Mouse (Mus musculus): ENCODE data around the gene Opcml. TPM values are rescaled to one million over a fixed set of nuclear protein-coding genes. Genes with fewer than 3 reads are reported as not detected.

Gene Opcml
- polyA plus RNA-seq, 1 experiment: 88.3 TPM

- TF ChIP-seq CTCF (IDR thresholded peaks at IDR 0.05; ENCODE audit: extremely low read depth, insufficient read depth, low read length) (no peak), POLR2A (IDR thresholded peaks at IDR 0.05; ENCODE audit: extremely low read depth, insufficient read depth, low read length) (no peak)
- no peak overlapping the region for H3K4me3 ChIP-seq (ENCODE audit: insufficient read depth, low read length)
- H3K4me1 ChIP-seq (ENCODE audit: control insufficient read depth, insufficient read depth, low read length): no peaks in the 10 kb centered on the region; the same call in 1 of the 2 replicates
- H3K27ac ChIP-seq (ENCODE audit: insufficient read depth, low read length): no peak overlapping the region
Observed at GRCm38 (mm10) chr9:27982576-27982975, 192.0 kb downstream of the Opcml start.

DNA sequence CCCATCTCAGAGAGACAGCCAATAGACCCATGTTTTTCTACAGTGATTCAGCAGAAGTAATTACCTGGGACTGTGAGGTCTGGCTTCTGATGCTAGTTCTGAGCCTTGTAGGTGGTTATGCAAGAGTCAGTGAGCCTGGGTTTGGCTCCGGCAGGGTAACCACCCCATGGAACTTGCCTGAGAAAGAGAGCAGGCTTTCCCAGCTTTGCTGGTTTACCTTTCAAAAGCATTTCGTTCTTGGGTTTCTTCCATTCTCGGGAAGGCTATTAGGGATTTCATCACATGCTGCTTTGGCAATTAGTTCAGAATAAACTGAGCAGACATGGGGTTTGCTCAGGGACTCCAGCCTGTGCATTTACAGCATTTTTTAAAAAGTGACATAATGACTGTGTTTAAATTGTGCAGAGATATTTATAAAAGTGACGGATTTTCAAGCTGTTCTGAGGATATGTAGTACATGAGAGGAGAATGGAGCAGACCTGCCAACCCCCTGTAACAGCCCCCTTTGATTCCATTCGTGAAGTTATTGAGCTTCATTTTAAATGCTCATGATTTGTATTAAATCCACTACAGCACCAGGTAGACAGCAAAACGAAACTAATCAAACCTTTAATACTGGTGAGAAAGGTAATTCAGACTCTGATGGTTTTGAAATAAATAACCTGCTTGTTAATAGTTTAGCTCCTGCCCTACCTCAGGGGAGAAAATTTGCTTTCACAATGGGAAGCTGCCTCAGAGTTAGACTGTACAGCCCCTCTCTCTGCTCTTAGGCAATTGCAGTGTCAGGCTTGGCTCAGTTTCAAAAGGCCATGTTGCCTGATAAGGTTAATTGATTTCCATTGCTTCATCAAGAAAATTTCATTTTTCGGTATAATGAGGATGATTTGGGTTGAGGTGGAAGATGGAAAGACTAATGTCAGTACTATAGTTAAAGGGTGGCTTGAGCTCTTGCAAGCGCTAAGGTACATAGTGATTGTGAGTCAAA, 196.3 kb downstream of the Opcml start:
- Histone ChIP-seq H3K4me3 (ENCODE audit: insufficient read depth, low read length) (no peak overlapping the region), H3K27ac (ENCODE audit: insufficient read depth, low read length) (no peak overlapping the region), H3K4me1 (ENCODE audit: control insufficient read depth, insufficient read depth, low read length) (no peaks in the 10 kb centered on the region; the same call in 1 of the 2 replicates)
- TF ChIP-seq CTCF (IDR thresholded peaks at IDR 0.05; ENCODE audit: extremely low read depth, insufficient read depth, low read length) (no peak), POLR2A (IDR thresholded peaks at IDR 0.05; ENCODE audit: extremely low read depth, insufficient read depth, low read length) (no peak)

- Histone ChIP-seq H3K4me3 (ENCODE audit: insufficient read depth, low read length) (no peak overlapping the region), H3K27ac (ENCODE audit: insufficient read depth, low read length) (no peak overlapping the region), H3K4me1 (ENCODE audit: control insufficient read depth, insufficient read depth, low read length) (no peaks in the 10 kb centered on the region)
- TF ChIP-seq CTCF (IDR thresholded peaks at IDR 0.05; ENCODE audit: extremely low read depth, insufficient read depth, low read length) (no peak), POLR2A (IDR thresholded peaks at IDR 0.05; ENCODE audit: extremely low read depth, insufficient read depth, low read length) (no peak)
Observed at GRCm38 (mm10) chr9:27991611-27992010, 201.0 kb downstream of the Opcml start.

DNA sequence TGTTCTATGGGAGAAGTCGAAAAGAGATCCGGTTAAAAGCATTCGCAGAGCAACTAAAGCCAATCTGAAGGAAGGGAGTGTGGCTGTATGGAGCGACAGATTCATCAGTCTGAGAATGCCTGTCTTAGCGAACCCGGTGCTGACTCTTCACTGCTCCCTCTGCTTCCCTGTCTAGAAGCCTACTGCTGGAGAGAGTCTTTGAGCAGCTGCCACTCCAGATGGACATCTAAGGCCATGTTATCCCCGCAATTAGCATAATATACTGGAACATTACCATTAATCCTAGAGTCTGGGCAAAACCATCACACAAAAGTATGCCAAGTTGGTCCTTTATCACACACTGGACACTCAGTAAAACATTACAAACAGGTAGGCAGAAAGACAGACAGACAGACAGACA, 206.0 kb downstream of the Opcml start:
- Histone ChIP-seq H3K4me3 (ENCODE audit: insufficient read depth, low read length) (no peak overlapping the region), H3K4me1 (ENCODE audit: control insufficient read depth, insufficient read depth, low read length) (peaks cover 2% of the 10 kb centered on the region; the same call in 1 of the 2 replicates), H3K27ac (ENCODE audit: insufficient read depth, low read length) (no peak overlapping the region)
- TF ChIP-seq CTCF (IDR thresholded peaks at IDR 0.05; ENCODE audit: extremely low read depth, insufficient read depth, low read length) (no peak), POLR2A (IDR thresholded peaks at IDR 0.05; ENCODE audit: extremely low read depth, insufficient read depth, low read length) (no peak)

DNA sequence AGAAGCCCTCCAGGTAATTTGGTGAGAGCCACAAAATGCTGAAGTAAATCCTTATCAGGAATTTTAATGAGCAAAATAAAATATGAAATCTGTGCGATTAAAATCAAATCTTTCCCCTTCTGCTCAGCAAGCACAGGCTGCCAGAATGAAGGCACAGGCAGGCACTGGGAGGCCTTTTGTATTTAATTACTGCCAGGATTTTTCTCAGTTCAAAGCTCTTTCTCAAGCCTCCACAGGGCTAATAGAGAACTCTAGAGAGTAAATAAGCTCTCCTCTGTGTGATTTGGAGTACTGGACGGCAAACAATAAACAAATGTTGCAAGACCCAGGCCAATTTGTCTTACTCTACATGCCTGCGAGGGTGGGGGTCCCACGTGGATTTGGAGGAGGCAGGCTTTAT, 208.2 kb downstream of the Opcml start:
- TF ChIP-seq CTCF (IDR thresholded peaks at IDR 0.05; ENCODE audit: extremely low read depth, insufficient read depth, low read length) (no peak), POLR2A (IDR thresholded peaks at IDR 0.05; ENCODE audit: extremely low read depth, insufficient read depth, low read length) (no peak)
- H3K4me1 ChIP-seq (ENCODE audit: control insufficient read depth, insufficient read depth, low read length): peaks cover 2% of the 10 kb centered on the region; the same call in 1 of the 2 replicates
- H3K4me3 ChIP-seq (ENCODE audit: insufficient read depth, low read length): no peak overlapping the region
- no peak overlapping the region for H3K27ac ChIP-seq (ENCODE audit: insufficient read depth, low read length)

GRCm38 (mm10) chr9:28003131-28003530, 212.6 kb downstream of the Opcml start:
- Histone ChIP-seq H3K4me3 (ENCODE audit: insufficient read depth, low read length) (no peak overlapping the region), H3K27ac (ENCODE audit: insufficient read depth, low read length) (no peak overlapping the region), H3K4me1 (ENCODE audit: control insufficient read depth, insufficient read depth, low read length) (0 out of 2 replicates have a peak, but pooled peaks cover 2% of the 10 kb centered on the region)
- TF ChIP-seq CTCF (IDR thresholded peaks at IDR 0.05; ENCODE audit: extremely low read depth, insufficient read depth, low read length) (no peak), POLR2A (IDR thresholded peaks at IDR 0.05; ENCODE audit: extremely low read depth, insufficient read depth, low read length) (no peak)

- H3K27ac ChIP-seq (ENCODE audit: insufficient read depth, low read length): no peak overlapping the region
- no peak for TF ChIP-seq CTCF (IDR thresholded peaks at IDR 0.05; ENCODE audit: extremely low read depth, insufficient read depth, low read length)
- TF ChIP-seq POLR2A (IDR thresholded peaks at IDR 0.05; ENCODE audit: extremely low read depth, insufficient read depth, low read length): no peak
- peaks cover 3% of the 10 kb centered on the region for H3K4me1 ChIP-seq (ENCODE audit: control insufficient read depth, insufficient read depth, low read length)
- no peak overlapping the region for H3K4me3 ChIP-seq (ENCODE audit: insufficient read depth, low read length)
Observed at GRCm38 (mm10) chr9:28011483-28011882, 220.9 kb downstream of the Opcml start.

DNA sequence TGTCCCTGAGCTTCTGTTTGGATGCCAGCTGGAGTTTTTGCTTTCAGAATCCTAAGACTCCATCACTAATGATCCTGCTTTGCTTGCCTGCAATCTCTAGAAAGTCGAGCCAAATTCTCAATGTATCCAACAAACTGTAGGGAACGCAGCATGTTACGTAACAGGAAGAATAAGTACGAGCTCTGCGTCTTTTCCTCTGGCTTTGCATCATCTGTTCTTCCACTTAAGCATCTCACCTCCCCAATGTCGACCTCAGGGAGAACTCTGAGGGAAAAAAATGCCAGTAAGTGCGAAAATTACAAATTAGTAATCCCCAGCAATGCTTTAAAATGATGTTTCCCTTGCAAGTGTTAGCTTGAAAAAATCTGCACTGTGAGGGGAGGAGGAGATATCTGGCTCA, 222.1 kb downstream of the Opcml start:
- peaks cover 3% of the 10 kb centered on the region for H3K4me1 ChIP-seq (ENCODE audit: control insufficient read depth, insufficient read depth, low read length)
- H3K27ac ChIP-seq (ENCODE audit: insufficient read depth, low read length): peak overlapping the region; percentile 28; the same call in 1 of the 2 replicates
- no peak overlapping the region for H3K4me3 ChIP-seq (ENCODE audit: insufficient read depth, low read length)
- TF ChIP-seq POLR2A (IDR thresholded peaks at IDR 0.05; ENCODE audit: extremely low read depth, insufficient read depth, low read length) (no peak), CTCF (IDR thresholded peaks at IDR 0.05; ENCODE audit: extremely low read depth, insufficient read depth, low read length) (no peak)

- TF ChIP-seq CTCF (IDR thresholded peaks at IDR 0.05; ENCODE audit: extremely low read depth, insufficient read depth, low read length) (no peak), POLR2A (IDR thresholded peaks at IDR 0.05; ENCODE audit: extremely low read depth, insufficient read depth, low read length) (no peak)
- peaks cover 3% of the 10 kb centered on the region for H3K4me1 ChIP-seq (ENCODE audit: control insufficient read depth, insufficient read depth, low read length)
- no peak overlapping the region for H3K4me3 ChIP-seq (ENCODE audit: insufficient read depth, low read length)
- no peak overlapping the region for H3K27ac ChIP-seq (ENCODE audit: insufficient read depth, low read length)
Observed at GRCm38 (mm10) chr9:28013192-28013591, 222.6 kb downstream of the Opcml start.

DNA sequence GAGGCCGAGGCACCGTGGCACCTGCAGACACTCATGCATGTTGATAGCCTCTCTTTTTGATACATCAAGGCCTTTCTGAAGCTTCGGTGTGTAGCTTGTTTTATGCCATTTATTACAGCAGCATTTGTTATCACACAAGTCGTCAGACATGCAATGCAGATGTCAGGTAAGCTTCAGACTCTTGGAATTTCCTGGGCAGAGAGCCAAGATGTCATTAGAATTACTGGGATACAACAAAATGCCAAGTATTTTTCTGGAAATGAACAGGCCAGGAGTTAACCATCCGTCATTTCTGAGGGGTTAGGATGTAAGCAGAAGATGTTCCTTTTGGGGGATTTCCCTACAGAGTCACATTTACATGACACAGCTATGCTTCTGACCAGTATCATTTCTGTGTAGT, 237.6 kb downstream of the Opcml start:
- Histone ChIP-seq H3K4me1 (ENCODE audit: control insufficient read depth, insufficient read depth, low read length) (peaks cover 4% of the 10 kb centered on the region), H3K4me3 (ENCODE audit: insufficient read depth, low read length) (no peak overlapping the region), H3K27ac (ENCODE audit: insufficient read depth, low read length) (no peak overlapping the region)
- no peak for TF ChIP-seq POLR2A (IDR thresholded peaks at IDR 0.05; ENCODE audit: extremely low read depth, insufficient read depth, low read length)
- TF ChIP-seq CTCF (IDR thresholded peaks at IDR 0.05; ENCODE audit: extremely low read depth, insufficient read depth, low read length): no peak

All from cortical plate, adult 2 months (tissue).